Mouse (Mus musculus) ovary, postnatal 36 days (tissue): Measurements from ENCODE around the gene Lrrc27.
A peak's percentile ranks its signal among the peaks of the same experiment; 100 is the strongest.

ENCODE experiments used
- DNase-seq: peaks from one replicate; pipeline ENCODE4 v3.0.0; 2022; ENCODE audit warnings: low spot score, mixed read lengths

The Lrrc27 gene

GRCm38 (mm10) chr7:139246086-139246485 is 33.3 kb downstream of the Lrrc27 start:
- DNase-seq = no peak

- peak; percentile 60 for DNase-seq
Observed at GRCm38 (mm10) chr7:139246931-139247880, 34.4 kb downstream of the Lrrc27 start.

GRCm38 (mm10) chr7:139247881-139248614 is 35.3 kb downstream of the Lrrc27 start, which contains the start of gene Pwwp2b:
Gene Pwwp2b, plus strand, starts transcription at chr7:139248482.
- DNase-seq = peak; percentile 84

GRCm38 (mm10) chr7:139248615-139249405 is 36.0 kb downstream of the Lrrc27 start:
- DNase-seq = no peak

- no peak for DNase-seq
Observed at GRCm38 (mm10) chr7:139249406-139250210, 36.8 kb downstream of the Lrrc27 start.

GRCm38 (mm10) chr7:139251881-139252301 is 39.1 kb downstream of the Lrrc27 start:
- DNase-seq = peak; percentile 68

- no peak for DNase-seq
Observed at GRCm38 (mm10) chr7:139252566-139252965, 39.8 kb downstream of the Lrrc27 start.

GRCm38 (mm10) chr7:139252986-139253385 is 40.2 kb downstream of the Lrrc27 start:
- DNase-seq = no peak

- no peak for DNase-seq
Observed at GRCm38 (mm10) chr7:139253462-139253861, 40.7 kb downstream of the Lrrc27 start.

- no peak for DNase-seq
Observed at GRCm38 (mm10) chr7:139254626-139255025, 41.8 kb downstream of the Lrrc27 start.

- peak; percentile 45 for DNase-seq
Observed at GRCm38 (mm10) chr7:139257752-139258542, 45.2 kb downstream of the Lrrc27 start.

GRCm38 (mm10) chr7:139264337-139264736 is 51.5 kb downstream of the Lrrc27 start:
- no peak for DNase-seq

- no peak for DNase-seq
Observed at GRCm38 (mm10) chr7:139265634-139266033, 52.8 kb downstream of the Lrrc27 start.

- DNase-seq = no peak
Observed at GRCm38 (mm10) chr7:139266431-139266830, 53.6 kb downstream of the Lrrc27 start.

- no peak for DNase-seq
Observed at GRCm38 (mm10) chr7:139266886-139267870, 54.4 kb downstream of the Lrrc27 start.

- DNase-seq = no peak
Observed at GRCm38 (mm10) chr7:139270738-139271137, 58.0 kb downstream of the Lrrc27 start.

- no peak for DNase-seq
Observed at GRCm38 (mm10) chr7:139271871-139272270, 59.1 kb downstream of the Lrrc27 start.

- DNase-seq = peak; percentile 38
Observed at GRCm38 (mm10) chr7:139272639-139273396, 60.0 kb downstream of the Lrrc27 start.
